Comparison of ENCODE assay signal across 10 mouse cellular contexts in the genomic region with DNA sequence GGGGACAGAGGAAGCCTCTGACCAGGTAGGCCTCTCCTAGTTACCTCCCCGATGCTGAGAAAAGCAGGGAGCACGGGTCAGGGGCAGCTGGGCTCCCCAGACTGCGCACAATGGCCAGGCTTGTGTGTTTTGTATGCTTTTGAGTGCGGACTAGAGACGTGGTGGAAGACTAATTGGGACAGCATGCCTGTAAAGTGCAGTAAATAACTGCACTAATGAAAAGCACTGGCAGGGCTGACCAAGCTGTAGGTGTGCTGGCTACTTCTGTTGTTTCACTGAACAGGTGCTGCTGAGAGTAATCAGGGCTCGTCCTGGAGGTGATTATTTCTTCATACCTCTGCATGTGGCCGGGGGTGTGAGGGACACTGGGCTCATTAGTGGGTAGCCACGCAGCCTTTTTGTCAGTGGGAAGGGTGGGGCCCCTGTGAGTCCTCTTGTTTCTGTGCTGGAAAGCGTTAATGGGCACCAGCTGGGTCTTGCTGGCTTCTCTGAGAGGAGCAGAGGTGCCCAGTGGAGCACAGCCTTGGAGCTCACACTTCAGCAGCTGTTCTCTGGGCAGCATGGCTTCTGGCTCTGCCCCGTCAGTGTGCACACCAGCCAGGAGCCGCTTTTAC. TPM values are rescaled to one million over a fixed set of nuclear protein-coding genes. Genes with fewer than 3 reads are reported as not detected.
DNase-seq lines count a peak whose midpoint lies in the region; ATAC-seq and TF ChIP-seq lines count a peak whose summit lies in the region.
"Had no signal": no experiment of that assay in that cellular context is flagged by ENCODE, and none has a peak within 500 bp of the region (broad histone marks: within the 10 kb centered on the region; RNA-seq: fewer than 3 reads in every experiment).

No protein-coding gene starts in this region.

- TF ChIP-seq POLR2A in limb, embryonic 14.5 days (IDR thresholded peaks at IDR 0.05; ENCODE audit: borderline replicate concordance, extremely low read depth, insufficient read depth, insufficient read length): no peak

- no peak overlapping the region for H3K9ac ChIP-seq in forebrain, embryonic 15.5 days (replicated peaks)
- no peak overlapping the region for H3K9ac ChIP-seq in limb, embryonic 14.5 days (ENCODE audit: low read depth, low read length, severe bottlenecking)
- H3K9ac ChIP-seq: lung, embryonic 14.5 days had no signal

- no peaks in the 10 kb centered on the region for H3K9me3 ChIP-seq in forebrain, embryonic 15.5 days
- H3K9me3 ChIP-seq in limb, embryonic 14.5 days (ENCODE audit: control insufficient read depth, low read length): 0 out of 2 replicates have a peak, but pooled peaks cover 4% of the 10 kb centered on the region

- H3K4me1 ChIP-seq in forebrain, embryonic 15.5 days: peaks cover 44% of the 10 kb centered on the region
- peaks cover 16% of the 10 kb centered on the region; the same call in 1 of the 2 replicates for H3K4me1 ChIP-seq in limb, embryonic 14.5 days (ENCODE audit: control insufficient read depth, insufficient read depth, low read length)

- no peaks in the 10 kb centered on the region for H3K36me3 ChIP-seq in forebrain, embryonic 15.5 days
- no peaks in the 10 kb centered on the region for H3K36me3 ChIP-seq in limb, embryonic 14.5 days (ENCODE audit: control insufficient read depth, insufficient read depth, low read length)

- H3K27me3 ChIP-seq in forebrain, embryonic 15.5 days: no peaks in the 10 kb centered on the region
- H3K27me3 ChIP-seq in limb, embryonic 14.5 days (ENCODE audit: control insufficient read depth, insufficient read depth, low read length): no peaks in the 10 kb centered on the region

- H3K27ac ChIP-seq in forebrain, embryonic 15.5 days (replicated peaks): peak overlapping the region; percentile 44; the same call in 1 of the 2 replicates
- no peak overlapping the region for H3K27ac ChIP-seq in limb, embryonic 14.5 days (replicated peaks; ENCODE audit: low read depth, low read length)

- H3K4me3 ChIP-seq in forebrain, embryonic 15.5 days: no peak overlapping the region
- H3K4me3 ChIP-seq in limb, embryonic 14.5 days (replicated peaks; ENCODE audit: low read length): no peak overlapping the region
- H3K4me3 ChIP-seq: erythroblast, embryonic 14.5 days had no signal

- 16% methylated on average over 11 of the region's 11 CpGs for WGBS in forebrain, embryonic 15.5 days
- WGBS in limb, embryonic 14.5 days: 24% methylated on average over 11 of the region's 11 CpGs

- peak; percentile 30 to 40 for DNase-seq in cerebellum, postnatal 14 days
- DNase-seq in cerebellum, adult 8-10 months: no peak
- peak; percentile 43 for DNase-seq in A20 (ENCODE audit: low read depth, low spot score)
- DNase-seq in limb, embryonic 14.5 days (ENCODE audit: low spot score): peak; percentile 32
- no peak for DNase-seq in layer of hippocampus, adult 8-10 months (ENCODE audit: low spot score in 2 of 2)
- no peak for DNase-seq in adrenal gland, adult 18-20 months (ENCODE audit: low spot score in 2 of 2)
- DNase-seq: lung, embryonic 14.5 days had no signal

- peak; percentile 45; the same call in 1 of the 2 replicates for ATAC-seq in forebrain, embryonic 15.5 days (replicated peaks)
- ATAC-seq in limb, embryonic 14.5 days (ENCODE audit: low FRiP score, low read depth): 0 out of 2 replicates have a peak, but pooled peaks have one; percentile 23
- no peak for ATAC-seq in erythroid progenitor cell, adult 5-6 weeks (replicated peaks; ENCODE audit: low FRiP score, poor library complexity, severe bottlenecking)

- no peak overlapping the region for H3K4me2 ChIP-seq in forebrain, embryonic 15.5 days (replicated peaks)
- no peak overlapping the region for H3K4me2 ChIP-seq in limb, embryonic 14.5 days (replicated peaks; ENCODE audit: low read depth, low read length, severe bottlenecking)
- H3K4me2 ChIP-seq: lung, embryonic 14.5 days had no signal

RNA-seq across cellular contexts. Expression of gene Eipr1, which starts 48.3 kb away (rescaled TPM):
- polyA plus RNA-seq in forebrain, embryonic 15.5 days (2015; fragmentation: Nextera tagmentation; extraction: Ambion mirVana): 75.2 and 76.8 TPM in 2 replicates
- polyA plus RNA-seq in limb, embryonic 14.5 days (2012; rRNA removed): 18.8 and 22.0 TPM in 2 replicates
- polyA plus RNA-seq in limb, embryonic 14.5 days (2014; fragmentation: Nextera tagmentation; extraction: Ambion mirVana): 29.8 and 31.2 TPM in 2 replicates
- 14.1 and 19.7 TPM in 2 replicates for total RNA-seq in erythroid progenitor cell, adult 5-6 weeks (2015; ENCODE audit: low replicate concordance)
- 13.5 and 20.5 TPM in 2 replicates for total RNA-seq in erythroid progenitor cell, adult 5-6 weeks (2017; ENCODE audit: low replicate concordance)
- total RNA-seq in layer of hippocampus, adult 8-10 months (2022): 10 to 100 TPM; 45.7 to 63.2 (median 54.1) TPM
- 10 to 100 TPM; 18.1 to 22.0 TPM for total RNA-seq in adrenal gland, adult 18-20 months (2021)

RNA-seq across cellular contexts. Expression of gene Trappc12, which starts 49.6 kb away (rescaled TPM):
- 43.7 and 45.0 TPM in 2 replicates for polyA plus RNA-seq in forebrain, embryonic 15.5 days (2015; fragmentation: Nextera tagmentation; extraction: Ambion mirVana)
- 36.0 and 41.1 TPM in 2 replicates for polyA plus RNA-seq in limb, embryonic 14.5 days (2012; rRNA removed)
- polyA plus RNA-seq in limb, embryonic 14.5 days (2014; fragmentation: Nextera tagmentation; extraction: Ambion mirVana): 37.2 and 43.1 TPM in 2 replicates
- 22.3 and 29.8 TPM in 2 replicates for total RNA-seq in erythroid progenitor cell, adult 5-6 weeks (2015; ENCODE audit: low replicate concordance)
- 17.1 and 25.2 TPM in 2 replicates for total RNA-seq in erythroid progenitor cell, adult 5-6 weeks (2017; ENCODE audit: low replicate concordance)
- 10 to 100 TPM; 56.4 to 64.8 (median 59.1) TPM for total RNA-seq in layer of hippocampus, adult 8-10 months (2022)
- total RNA-seq in adrenal gland, adult 18-20 months (2021): 10 to 100 TPM; 30.0 to 32.5 TPM

Comparison
In these comparisons a context has a peak if more than half of its experiments do, and no peak if none do; other contexts are left out.
1. DNase-seq: peak in cerebellum, postnatal 14 days (2 of 2), A20 (single experiment) and limb, embryonic 14.5 days (single experiment); none in cerebellum, adult 8-10 months (single experiment), layer of hippocampus, adult 8-10 months (0 of 2) and adrenal gland, adult 18-20 months (0 of 2).